Mouse (Mus musculus) ES-E14 (cell line): ENCODE results near the gene Klf3. TPM values are rescaled to one million over a fixed set of nuclear protein-coding genes. Genes with fewer than 3 reads are reported as not detected.

Source experiments
- DNase-seq: peaks from one replicate; pipeline ENCODE4 v3.0.0-alpha.2; 2013; ENCODE audit warnings: low read depth, low spot score
- H3K27ac ChIP-seq: 2 replicates; pipeline ENCODE4 v1.5.1; 2012; ENCODE audit warnings: low read depth, mild to moderate bottlenecking, low read length, moderate library complexity, mixed read lengths; ENCODE audit not compliant: poor library complexity, insufficient read depth, severe bottlenecking
- H3K36me3 ChIP-seq: 2 replicates; pipeline ENCODE4 v1.6.1; 2012; ENCODE audit warnings: mild to moderate bottlenecking, low read length, moderate library complexity, mixed read lengths; ENCODE audit not compliant: control insufficient read depth, poor library complexity, insufficient read depth, severe bottlenecking
- H3K4me1 ChIP-seq, 2 experiments: fragments of 150-350 bp in 1 of 2; sonication (generic) in 1 of 2; 2 replicates each; pipeline ENCODE4 v1.6.1; 2012; ENCODE audit warnings: low read length in 2 of 2, mild to moderate bottlenecking in 1 of 2, mixed read lengths in 1 of 2; ENCODE audit not compliant: control insufficient read depth in 2 of 2, insufficient read depth in 2 of 2, poor library complexity in 1 of 2
- H3K4me3 ChIP-seq, 2 experiments: fragments of 150-350 bp in 1 of 2; sonication (generic) in 1 of 2; 2 replicates each; pipeline ENCODE4 v1.5.1; 2012; ENCODE audit warnings: low read length in 2 of 2, low read depth in 1 of 2, mild to moderate bottlenecking in 1 of 2, mixed read lengths in 1 of 2; ENCODE audit not compliant: insufficient read depth in 1 of 2, poor library complexity in 1 of 2, severe bottlenecking in 1 of 2
- H3K9ac ChIP-seq: 2 replicates; pipeline ENCODE4 v1.6.1; 2012; ENCODE audit warnings: low read depth, mild to moderate bottlenecking, low read length, mixed read lengths; ENCODE audit not compliant: poor library complexity, insufficient read depth, severe bottlenecking
- H3K9me3 ChIP-seq: fragments of 150-350 bp; sonication (generic); 2 replicates; pipeline ENCODE4 v1.6.1; 2012; ENCODE audit warnings: low read depth, mild to moderate bottlenecking, low read length; ENCODE audit not compliant: control insufficient read depth, insufficient read depth
- CHD2 ChIP-seq: IDR thresholded peaks from 2 replicates; pipeline ENCODE4 v1.6.1; 2014; ENCODE audit warnings: mild to moderate bottlenecking, low read depth, low read length, inconsistent platforms
- HCFC1 ChIP-seq: IDR thresholded peaks from 2 replicates; pipeline ENCODE4 v1.6.1; 2012; ENCODE audit warnings: low read length, inconsistent platforms, borderline replicate concordance; ENCODE audit not compliant: insufficient read depth
- MAFK ChIP-seq: IDR thresholded peaks from 2 replicates; pipeline ENCODE4 v1.6.1; 2014; ENCODE audit warnings: mild to moderate bottlenecking, low read depth, low read length, inconsistent platforms; ENCODE audit not compliant: insufficient read depth
- ZC3H11A ChIP-seq: IDR thresholded peaks from 2 replicates; pipeline ENCODE4 v1.6.1; 2012; ENCODE audit warnings: low read depth, mild to moderate bottlenecking, inconsistent platforms, low read length, borderline replicate concordance
- ZNF384 ChIP-seq: IDR thresholded peaks from 2 replicates; pipeline ENCODE4 v1.6.1; 2012; ENCODE audit warnings: low read depth, low read length, inconsistent platforms
- in situ Hi-C, 2 experiments: fragments of 600-800 bp; cut with MboI; formaldehyde crosslinking; loops; one replicate each; pipeline ENCODE4 v1.15.1; 2025; ENCODE audit warnings: low sequenced_read_pairs in 2 of 2, inconsistent platforms in 1 of 2; ENCODE audit not compliant: unreplicated experiment in 2 of 2
- total RNA-seq: library from RNA; depleted of rRNA; stranded (reverse); fragments of 300-350 nt; gene quantifications from 2 replicates; pipeline ENCODE4 v1.2.3, GENCODE M21; 2012

Gene Klf3
- total RNA-seq, 1 experiment, result 22.9 TPM

DNA sequence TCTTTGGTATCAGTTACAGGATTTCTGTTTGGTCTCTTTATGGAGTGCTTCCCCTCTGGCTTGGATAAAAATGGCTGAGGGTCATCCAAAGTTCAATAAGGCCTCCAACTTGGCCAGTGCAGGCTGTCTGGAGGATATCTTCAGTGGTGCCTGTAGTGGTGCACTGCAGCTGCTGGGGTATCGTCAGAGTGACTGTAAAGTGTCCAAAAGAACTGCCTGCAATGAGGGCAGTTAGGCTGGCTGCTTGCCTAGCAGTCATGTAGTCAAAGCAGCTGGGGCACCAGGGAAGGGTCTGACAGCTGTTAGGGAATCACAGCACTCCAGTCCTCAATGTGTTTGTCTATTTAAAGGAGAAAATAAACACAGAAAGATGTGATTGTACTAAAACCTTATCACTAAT is 36.9 kb downstream of the Klf3 start:
- H3K4me1 ChIP-seq, result no peaks in the 10 kb centered on the region
- H3K27ac ChIP-seq, result no peak overlapping the region
- TF ChIP-seq MAFK, result no peak
- TF ChIP-seq CHD2, result no peak
- TF ChIP-seq ZNF384, result no peak
- no peak for TF ChIP-seq ZC3H11A
- H3K36me3 ChIP-seq, result no peaks in the 10 kb centered on the region
- in situ Hi-C loops, result no loop called here
- H3K4me3 ChIP-seq, result no peak overlapping the region
- H3K9ac ChIP-seq, result no peak overlapping the region
- no peak for DNase-seq
- H3K9me3 ChIP-seq, result no peaks in the 10 kb centered on the region

DNA sequence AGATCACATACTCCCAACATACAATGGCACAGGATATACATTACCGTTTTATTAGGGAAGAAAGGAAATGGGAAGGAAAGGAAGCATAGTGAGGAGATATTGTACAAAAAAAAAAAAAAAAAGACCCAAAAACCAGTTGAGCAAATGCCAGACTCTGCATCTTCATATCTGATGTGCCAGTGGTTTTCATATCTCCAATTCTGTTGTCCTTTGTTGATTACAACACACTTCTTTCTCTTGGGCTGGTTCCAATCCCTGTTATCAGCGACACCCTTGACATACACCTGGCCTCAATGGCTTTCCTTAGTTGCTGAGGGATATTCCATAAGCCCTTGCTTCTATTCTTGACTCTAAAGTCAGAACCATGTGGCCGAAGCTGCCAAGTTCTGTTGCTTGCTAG is 41.4 kb downstream of the Klf3 start:
- no peak for TF ChIP-seq MAFK
- no peak for TF ChIP-seq ZNF384
- TF ChIP-seq CHD2, result no peak
- no peak for TF ChIP-seq ZC3H11A
- no peak for TF ChIP-seq HCFC1
- no peak overlapping the region for H3K9ac ChIP-seq
- H3K9me3 ChIP-seq, result no peaks in the 10 kb centered on the region

DNA sequence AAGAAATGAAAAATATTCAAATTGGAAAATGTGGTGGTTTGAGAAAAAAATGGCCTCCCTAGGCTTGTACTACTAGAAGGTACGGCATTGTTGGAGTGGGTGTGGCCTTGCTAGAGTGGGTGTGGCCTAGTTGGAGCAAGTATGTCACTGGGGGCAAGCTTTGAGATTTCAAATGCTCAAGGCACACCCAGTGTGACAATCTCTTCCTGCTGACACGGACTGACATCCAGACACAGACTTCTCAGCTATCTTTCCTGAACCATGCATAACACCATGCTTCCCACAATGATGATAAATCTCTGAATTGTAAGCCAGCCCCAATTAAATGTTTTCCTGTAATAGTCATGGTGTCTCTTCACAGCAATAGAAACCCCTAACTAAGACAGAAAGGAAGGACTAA is 44.1 kb downstream of the Klf3 start:
- Histone ChIP-seq H3K9me3 (no peaks in the 10 kb centered on the region), H3K36me3 (no peaks in the 10 kb centered on the region), H3K27ac (no peak overlapping the region), H3K4me3 (no peak overlapping the region), H3K9ac (no peak overlapping the region), H3K4me1 (peaks cover 0 to 2% of the 10 kb centered on the region in 2 experiments; a peak in 1 of 4 replicates)
- in situ Hi-C loops, result no loop called here
- TF ChIP-seq ZC3H11A, result no peak
- TF ChIP-seq HCFC1, result no peak
- no peak for TF ChIP-seq CHD2
- DNase-seq, result no peak

More for the DNA sequence above, 41.4 kb downstream of the Klf3 start:
- Histone ChIP-seq H3K27ac (no peak overlapping the region), H3K4me1 (peaks cover 0 to 2% of the 10 kb centered on the region in 2 experiments; a peak in 1 of 4 replicates), H3K36me3 (no peaks in the 10 kb centered on the region), H3K4me3 (no peak overlapping the region)
- DNase-seq, result no peak
- in situ Hi-C loops, result no loop called here

DNA sequence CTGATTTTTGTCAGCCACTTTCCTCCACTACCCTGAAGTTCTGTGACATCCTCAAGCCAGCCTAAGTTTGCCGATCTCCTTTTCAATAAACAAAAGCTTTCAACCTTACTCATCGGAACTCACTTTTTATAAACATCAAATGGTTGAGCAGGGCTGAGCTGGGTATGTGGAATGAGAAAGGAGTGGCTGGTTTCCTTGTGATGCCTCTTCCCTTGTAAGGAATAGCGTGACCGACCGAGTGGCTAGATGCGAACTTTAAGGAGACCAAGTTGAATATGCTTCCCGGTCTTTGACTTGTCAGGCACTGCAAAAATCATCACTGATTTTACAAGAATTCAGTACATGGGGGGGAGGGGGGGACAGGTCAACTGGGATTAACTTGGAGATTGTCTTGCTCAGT is 46.7 kb downstream of the Klf3 start:
- no peak for DNase-seq
- H3K27ac ChIP-seq, result no peak overlapping the region
- no peaks in the 10 kb centered on the region for H3K36me3 ChIP-seq
- H3K9me3 ChIP-seq, result no peaks in the 10 kb centered on the region
- H3K9ac ChIP-seq, result no peak overlapping the region
- peaks cover 0 to 2% of the 10 kb centered on the region in 2 experiments; a peak in 1 of 4 replicates for H3K4me1 ChIP-seq
- no peak overlapping the region for H3K4me3 ChIP-seq
- in situ Hi-C loops, result no loop called here
- no peak for TF ChIP-seq HCFC1
- TF ChIP-seq ZC3H11A, result no peak
- no peak for TF ChIP-seq CHD2
- no peak for TF ChIP-seq MAFK
- TF ChIP-seq ZNF384, result no peak
